Mouse (Mus musculus) erythroblast, adult 5-6 weeks (primary cell): ENCODE results near the gene Cpsf7. TPM values are rescaled to one million over a fixed set of nuclear protein-coding genes. Genes with fewer than 3 reads are reported as not detected.
"Not testable (repeated sequence)": the region's sequence is repeated elsewhere in the genome, so short reads cannot be mapped to it uniquely, and the experiment has no call there.

Source experiments
- ATAC-seq: replicated peaks from 2 replicates; pipeline ENCODE4 v1.8.0; 2016; ENCODE audit warnings: moderate number of reproducible peaks, mild to moderate bottlenecking, moderate TSS enrichment, inconsistent platforms; ENCODE audit not compliant: poor library complexity, low FRiP score, severe bottlenecking
- total RNA-seq, 2 experiments: library from RNA; stranded (forward) in 1 of 2; stranded (reverse) in 1 of 2; fragments of 150-400 nt in 1 of 2; fragments of 200-764, 138-1000 nt in 1 of 2; gene quantifications; 2 replicates each; pipeline versions ENCODE4 v1.2.3 to v1.2.4; 2015 to 2017; ENCODE audit warnings: low replicate concordance in 2 of 2

Cpsf7 gene
- total RNA-seq, 2 experiments from 2014 or later: 20.4 to 27.1 TPM

- no peak for ATAC-seq
These were observed 32.4 kb downstream of the Cpsf7 start for GRCm38 (mm10) chr19:10557430-10557829.

GRCm38 (mm10) chr19:10557837-10558375 lies 32.8 kb downstream of the Cpsf7 start:
- ATAC-seq: not testable (repeated sequence)

- no peak for ATAC-seq
These were observed 35.0 kb downstream of the Cpsf7 start for GRCm38 (mm10) chr19:10560108-10560507.

GRCm38 (mm10) chr19:10561558-10562314 lies 36.7 kb downstream of the Cpsf7 start:
- ATAC-seq: no peak

GRCm38 (mm10) chr19:10562351-10562750 lies 37.3 kb downstream of the Cpsf7 start:
- ATAC-seq: no peak

- ATAC-seq: no peak
These were observed 39.2 kb downstream of the Cpsf7 start for GRCm38 (mm10) chr19:10564278-10564677.

GRCm38 (mm10) chr19:10565217-10565616 lies 40.2 kb downstream of the Cpsf7 start:
- ATAC-seq: no peak

- no peak for ATAC-seq
These were observed 44.6 kb downstream of the Cpsf7 start for GRCm38 (mm10) chr19:10569627-10570026.

GRCm38 (mm10) chr19:10576690-10577561 lies 51.9 kb downstream of the Cpsf7 start, which contains the start of the genes Cyb561a3 and Tmem138:
TSS of gene Cyb561a3 (plus strand) at chr19:10577172.
TSS of gene Tmem138 (minus strand) at chr19:10577362.
- ATAC-seq: peak; percentile 93

- no peak for ATAC-seq
These were observed 55.0 kb downstream of the Cpsf7 start for GRCm38 (mm10) chr19:10580102-10580501.

- no peak for ATAC-seq
These were observed 55.7 kb downstream of the Cpsf7 start for GRCm38 (mm10) chr19:10580761-10581160.

- no peak for ATAC-seq
These were observed 56.9 kb downstream of the Cpsf7 start for GRCm38 (mm10) chr19:10581984-10582383.

GRCm38 (mm10) chr19:10583550-10584146 lies 58.6 kb downstream of the Cpsf7 start:
- ATAC-seq: peak; percentile 81

- no peak for ATAC-seq
These were observed 60.0 kb downstream of the Cpsf7 start for GRCm38 (mm10) chr19:10585112-10585511.

GRCm38 (mm10) chr19:10587231-10587630 lies 62.2 kb downstream of the Cpsf7 start:
- no peak for ATAC-seq

- no peak for ATAC-seq
These were observed 64.2 kb downstream of the Cpsf7 start for GRCm38 (mm10) chr19:10589127-10589857.

- no peak for ATAC-seq
These were observed 65.2 kb downstream of the Cpsf7 start for GRCm38 (mm10) chr19:10590301-10590700.

- no peak for ATAC-seq
These were observed 66.8 kb downstream of the Cpsf7 start for GRCm38 (mm10) chr19:10591659-10592377.
